Mouse (Mus musculus) megakaryocyte, embryonic 14.5 days (primary cell): ENCODE data around the gene Hist1h4h.

ENCODE experiments used
- FLI1 ChIP-seq: IDR thresholded peaks from 2 replicates; pipeline ENCODE4 v1.6.1; 2012; ENCODE audit warnings: low read length, inconsistent platforms, mixed read lengths
- GATA1 ChIP-seq: IDR thresholded peaks from 3 replicates; pipeline ENCODE4 v1.6.1; 2012; ENCODE audit warnings: mixed read lengths, low read length, inconsistent platforms, borderline replicate concordance

GRCm38 (mm10) chr13:23576351-23576881 is 45.6 kb downstream of the Hist1h4h start:
- TF ChIP-seq FLI1 (no peak), GATA1 (no peak)
